Mouse (Mus musculus): ENCODE results near the gene Tardbp.
A peak's percentile ranks its signal among the peaks of the same experiment; 100 is the strongest.

Tardbp gene

DNA sequence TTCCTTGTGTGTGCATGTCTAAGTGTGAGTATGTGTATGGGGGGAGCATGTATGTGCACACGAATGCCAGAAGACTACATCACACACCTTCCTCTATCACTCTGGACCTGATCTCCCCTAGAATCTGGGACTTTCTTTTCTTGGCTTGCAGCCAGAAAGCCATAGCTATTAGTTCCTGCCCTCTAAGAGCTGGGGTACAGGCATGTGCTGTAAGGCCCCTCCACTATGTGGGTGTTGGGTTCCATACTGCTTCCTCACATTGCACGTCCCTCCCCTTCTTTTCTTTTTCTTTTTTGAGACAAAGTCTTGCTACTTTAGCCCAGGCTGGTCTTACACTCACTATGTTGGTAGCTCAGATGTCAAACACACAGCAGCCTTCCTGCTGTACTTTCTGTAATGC, 8.5 kb upstream of the Tardbp start:
- DNase-seq, result no peak

- DNase-seq, result no peak
Measured at GRCm38 (mm10) chr4:148633395-148634061, 6.7 kb upstream of the Tardbp start.

DNA sequence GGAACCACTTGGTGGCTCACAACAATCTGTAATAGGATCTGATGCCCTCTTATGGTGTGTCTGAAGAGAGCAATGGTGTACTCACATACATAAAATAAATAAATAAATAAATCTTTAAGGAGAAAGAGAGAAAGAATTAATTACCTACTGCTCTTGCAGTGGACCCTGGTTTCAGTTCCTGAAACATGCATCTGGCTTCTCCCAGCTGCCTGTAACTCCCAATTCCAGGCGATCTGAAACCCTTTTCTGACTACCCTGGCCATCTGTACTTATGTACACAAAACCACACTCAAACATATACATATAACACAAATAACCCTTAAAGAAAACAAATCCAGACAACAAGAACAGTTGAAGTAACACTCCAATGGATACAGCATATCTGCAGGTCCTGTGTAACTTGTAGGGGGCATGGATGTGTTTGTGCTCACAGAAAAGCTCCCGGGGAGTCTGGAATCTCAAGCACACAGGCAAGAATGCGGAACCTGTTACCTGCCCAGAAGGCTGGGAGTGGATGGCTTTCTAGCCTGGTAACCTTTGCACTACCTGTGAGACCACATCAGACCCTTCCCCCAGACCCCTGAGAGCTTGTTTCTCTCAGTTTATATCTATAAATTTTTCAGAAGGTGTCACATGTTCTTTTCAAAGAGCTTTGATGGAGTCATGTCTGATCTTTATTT, 5.3 kb upstream of the Tardbp start:
- no peak for DNase-seq

DNA sequence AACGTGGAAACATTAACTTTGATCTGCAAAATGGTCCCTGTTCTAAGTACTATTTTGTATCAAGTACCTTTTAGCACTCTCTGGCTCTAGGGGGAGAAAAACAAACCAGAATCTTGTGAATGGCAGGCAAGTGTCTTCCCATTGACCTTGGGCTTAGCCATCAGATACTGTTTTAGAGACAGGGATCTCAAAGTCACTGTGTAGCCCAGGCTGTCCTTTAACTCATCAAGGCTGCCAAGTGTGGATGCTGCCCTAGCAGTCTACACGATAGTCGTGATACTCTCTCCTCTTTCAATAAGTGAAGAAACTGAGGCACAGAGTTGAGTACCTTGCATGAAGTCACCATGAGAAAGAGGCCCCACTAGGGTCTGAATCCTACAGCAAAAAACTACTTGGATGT, 427 bp upstream of the Tardbp start:
- no peak for DNase-seq

- DNase-seq, result peak; percentile 49
Measured at GRCm38 (mm10) chr4:148625756-148626622, 830 bp downstream of the Tardbp start.

- DNase-seq, result no peak
Measured at GRCm38 (mm10) chr4:148625010-148625409, 1.8 kb downstream of the Tardbp start.

DNA sequence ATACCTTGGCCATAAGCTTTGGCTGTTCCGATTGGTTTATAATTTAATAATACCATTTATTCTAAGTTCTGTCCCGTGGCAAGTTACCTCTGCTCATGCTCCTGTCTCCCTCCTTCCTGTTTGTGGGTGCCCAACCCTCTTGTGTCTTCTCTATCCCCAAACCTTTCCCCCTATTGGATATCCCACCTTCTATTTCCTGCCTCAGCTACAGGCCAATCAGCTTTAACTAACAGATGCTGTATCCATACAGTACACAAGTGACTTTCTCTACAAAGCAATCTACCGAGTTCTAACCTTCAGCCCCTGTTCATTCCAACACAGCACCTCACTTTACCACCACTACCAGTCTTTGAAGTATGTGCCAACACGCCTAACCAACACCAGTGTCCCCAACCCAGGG, 3.2 kb downstream of the Tardbp start:
- DNase-seq, result no peak

GRCm38 (mm10) chr4:148622485-148622884, 4.3 kb downstream of the Tardbp start:
- DNase-seq, result no peak

DNA sequence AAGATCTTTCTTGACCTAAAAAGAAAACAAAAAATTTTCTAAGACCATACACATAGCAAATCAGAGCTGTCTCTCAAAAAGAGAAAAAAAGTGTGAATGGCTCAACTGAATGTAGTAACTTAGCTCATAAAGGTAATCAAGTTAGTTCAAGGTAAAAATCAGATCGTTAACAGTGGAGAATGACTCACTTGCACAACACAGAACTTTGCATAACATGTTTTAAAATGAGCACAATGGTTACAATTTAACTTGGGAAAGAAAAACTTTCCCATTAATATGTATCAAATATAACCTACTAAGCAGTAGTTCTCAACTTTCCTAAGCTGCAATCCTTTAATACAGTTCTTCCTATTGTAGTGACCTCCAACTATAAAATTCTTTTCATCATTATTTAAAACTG, 6.1 kb downstream of the Tardbp start:
- no peak for DNase-seq

DNA sequence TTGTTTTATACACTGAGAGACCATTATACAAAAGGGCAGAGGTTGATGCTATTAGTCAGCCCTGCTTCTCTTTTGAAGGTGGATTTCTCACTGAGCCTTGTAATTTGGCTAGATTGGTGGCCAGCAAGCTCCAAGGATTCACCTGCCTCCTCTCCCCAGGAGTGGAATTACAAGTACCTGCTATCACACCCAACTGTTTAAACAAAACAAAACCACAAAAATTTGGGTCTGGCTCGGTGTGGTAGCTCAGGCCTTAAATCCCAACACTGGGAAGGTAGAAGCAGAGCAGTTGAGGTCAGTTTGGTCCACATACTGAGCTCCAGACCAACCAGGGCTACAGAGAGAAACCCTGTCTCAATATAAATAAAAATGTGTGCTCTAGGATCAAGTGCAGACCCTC, 7.0 kb downstream of the Tardbp start:
- DNase-seq, result no peak

- no peak for DNase-seq
Measured at GRCm38 (mm10) chr4:148613738-148614137, 13.1 kb downstream of the Tardbp start.

DNA sequence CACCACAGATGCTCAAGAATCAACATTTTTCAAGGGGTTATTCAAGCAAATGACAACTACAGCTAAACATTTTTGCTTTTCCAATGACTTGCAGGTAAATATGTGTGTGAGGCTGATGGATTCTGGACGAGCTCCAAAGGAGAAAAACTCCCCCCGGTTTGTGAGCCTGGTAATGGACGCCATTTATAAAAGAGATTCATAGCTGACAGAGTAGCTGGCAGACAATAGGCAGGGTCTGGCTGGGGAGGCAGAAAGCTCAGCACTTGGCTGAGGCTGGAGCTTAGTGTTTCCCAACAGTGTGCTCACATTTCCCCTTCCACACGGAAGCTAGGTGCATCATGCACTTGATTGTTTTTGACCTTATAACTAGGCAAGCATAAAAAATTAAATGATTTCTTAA, 14.3 kb downstream of the Tardbp start:
- DNase-seq, result no peak

DNA sequence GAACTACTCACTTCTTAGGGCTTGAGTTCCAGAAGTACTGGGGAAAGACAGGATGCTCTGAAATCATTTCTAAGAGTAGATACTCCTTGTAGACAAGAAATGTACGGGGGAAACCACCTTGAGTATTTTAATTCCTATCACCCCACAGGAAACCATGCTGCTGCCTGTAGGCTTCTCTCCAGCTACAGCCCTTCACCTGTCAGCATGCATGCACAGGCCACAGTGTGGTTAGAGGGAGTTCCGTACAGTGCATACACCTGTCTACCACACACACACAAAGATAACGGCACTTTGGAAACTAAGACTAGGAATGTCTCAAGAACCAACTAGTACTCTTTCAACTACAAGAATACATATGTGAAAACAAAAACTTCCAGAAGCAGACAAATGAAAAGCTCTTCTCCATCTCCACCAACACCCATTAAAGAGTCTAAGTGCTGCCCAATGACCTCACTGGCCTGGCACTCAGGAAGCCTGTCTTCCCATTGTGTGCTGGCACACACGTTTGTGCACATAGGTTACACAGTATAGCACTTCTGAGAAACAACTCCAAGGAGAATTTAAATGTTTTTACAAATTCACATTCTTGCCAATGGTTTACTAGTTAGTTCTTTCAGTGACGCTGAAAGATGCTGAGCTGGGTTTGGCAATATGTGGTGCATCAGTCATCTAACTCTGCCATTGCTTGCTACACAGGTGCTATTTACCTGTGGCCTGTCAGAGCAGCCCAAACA, 16.0 kb downstream of the Tardbp start:
- no peak for DNase-seq

GRCm38 (mm10) chr4:148609805-148610204, 17.0 kb downstream of the Tardbp start:
- DNase-seq, result no peak

DNA sequence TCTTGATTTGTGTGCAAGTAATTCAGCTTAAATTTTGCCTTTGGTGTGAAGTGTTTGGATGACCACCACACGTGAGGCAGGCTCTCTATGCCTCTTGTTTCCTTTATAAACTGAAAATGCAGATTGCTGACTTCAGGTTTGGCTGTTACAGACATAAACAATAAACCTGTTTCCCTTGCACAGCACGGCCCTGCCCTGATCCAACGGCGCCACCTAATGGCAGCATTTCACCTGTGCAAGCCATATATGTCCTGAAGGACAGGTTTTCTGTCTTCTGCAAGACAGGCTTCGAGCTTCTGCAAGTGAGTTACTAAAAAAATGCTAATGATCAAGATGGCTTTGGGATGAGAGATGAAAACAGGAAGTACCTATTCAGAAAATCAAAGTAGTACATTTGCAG, 19.1 kb downstream of the Tardbp start:
- peak; percentile 81 for DNase-seq

GRCm38 (mm10) chr4:148604541-148605165, 22.2 kb downstream of the Tardbp start:
- peak; percentile 71 for DNase-seq

GRCm38 (mm10) chr4:148604141-148604540, 22.7 kb downstream of the Tardbp start:
- no peak for DNase-seq

- DNase-seq, result no peak
Measured at GRCm38 (mm10) chr4:148603376-148604139, 23.3 kb downstream of the Tardbp start.

DNA sequence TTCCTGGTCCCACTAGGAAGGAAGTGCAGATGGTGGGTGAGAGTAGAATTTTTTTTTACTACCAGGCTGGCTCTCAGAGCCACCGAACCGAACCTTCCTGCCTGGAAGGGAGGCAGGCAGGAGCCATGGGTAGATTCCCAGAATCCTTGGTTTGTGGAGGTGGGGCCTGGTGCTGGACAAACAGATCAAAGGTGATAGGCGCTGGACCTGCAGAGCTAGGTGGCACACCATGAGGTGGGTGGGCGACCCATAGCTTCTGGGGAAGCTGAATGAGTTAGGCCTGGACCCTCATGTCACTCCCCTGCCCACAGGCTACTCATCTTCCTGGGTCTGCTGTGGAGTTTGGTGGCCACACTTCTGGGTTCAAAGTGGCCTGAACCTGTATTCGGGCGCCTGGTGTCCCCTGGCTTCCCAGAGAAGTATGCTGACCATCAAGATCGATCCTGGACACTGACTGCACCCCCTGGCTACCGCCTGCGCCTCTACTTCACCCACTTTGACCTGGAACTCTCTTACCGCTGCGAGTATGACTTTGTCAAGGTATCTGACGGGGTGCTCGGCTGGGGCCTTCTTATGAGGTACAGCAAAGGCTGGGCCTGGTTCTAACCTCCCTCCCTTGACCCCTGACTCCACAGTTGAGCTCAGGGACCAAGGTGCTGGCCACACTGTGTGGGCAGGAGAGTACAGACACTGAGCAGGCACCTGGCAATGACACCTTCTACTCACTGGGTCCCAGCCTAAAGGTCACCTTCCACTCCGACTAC, 24.3 kb downstream of the Tardbp start, which contains the start of gene Masp2:
Gene Masp2 (plus strand): TSS at position 198 of the 764 bp plus-strand sequence.
- no peak for DNase-seq

- no peak for DNase-seq
Measured at GRCm38 (mm10) chr4:148601871-148602270, 24.9 kb downstream of the Tardbp start.

- DNase-seq, result no peak
Measured at GRCm38 (mm10) chr4:148600316-148600715, 26.5 kb downstream of the Tardbp start.
